Mouse (Mus musculus): ENCODE results near the gene Phf6. TPM values are rescaled to one million over a fixed set of nuclear protein-coding genes. Genes with fewer than 3 reads are reported as not detected.
"Not testable (repeated sequence)": the region's sequence is repeated elsewhere in the genome, so short reads cannot be mapped to it uniquely, and the experiment has no call there.

Phf6 gene
- polyA plus RNA-seq, 2 experiments from 2014 or later: 45.6 to 47.7 TPM

- ATAC-seq: no peak
Measured at GRCm38 (mm10) chrX:52981378-52981777, 69.3 kb downstream of the Phf6 start.

GRCm38 (mm10) chrX:52987905-52988783 is 76.1 kb downstream of the Phf6 start, which contains the start of gene Hprt:
Hprt (plus strand) TSS chrX:52988137.
- ATAC-seq: peak; percentile 91

GRCm38 (mm10) chrX:52994726-52995125 is 82.7 kb downstream of the Phf6 start:
- ATAC-seq: peak; percentile 46

GRCm38 (mm10) chrX:53004887-53005286 is 92.8 kb downstream of the Phf6 start:
- ATAC-seq: not testable (repeated sequence)

- peak; percentile 71 for ATAC-seq
Measured at GRCm38 (mm10) chrX:53006062-53006461, 94.0 kb downstream of the Phf6 start.

Other genes starting within 250 kb of the Phf6 start
- not detected for gene Ccdc160, start 121.1 kb upstream of the Phf6 start, polyA plus RNA-seq (2017; shearing (Covaris generic))
- gene Hprt, start 75.9 kb downstream of the Phf6 start, polyA plus RNA-seq (2017; shearing (Covaris generic)): 100 to 1,000 TPM; 304 to 326 TPM